Mouse (Mus musculus) MEL (cell line): ENCODE results near the gene Rpl41. TPM values are rescaled to one million over a fixed set of nuclear protein-coding genes. Genes with fewer than 3 reads are reported as not detected.

Experiments
- DNase-seq: peaks from one replicate; pipeline ENCODE4 v3.0.0; 2011; ENCODE audit warnings: low read depth, low spot score
- H3K27ac ChIP-seq: 2 replicates; pipeline ENCODE4 v1.5.1; 2012; ENCODE audit warnings: low read depth, mild to moderate bottlenecking, control low read depth, low read length, moderate library complexity; ENCODE audit not compliant: control insufficient read depth
- H3K27me3 ChIP-seq, 2 experiments: fragments of 150-350 bp in 1 of 2; sonication (generic) in 1 of 2; 2 replicates each; pipeline ENCODE4 v1.6.1; 2012; ENCODE audit warnings: low read length in 2 of 2, mild to moderate bottlenecking in 2 of 2, improper control_type of control experiment in 1 of 2, moderate library complexity in 1 of 2; ENCODE audit not compliant: insufficient read depth in 2 of 2, control insufficient read depth in 1 of 2
- H3K36me3 ChIP-seq, 2 experiments: 2 replicates each; pipeline ENCODE4 v1.6.1; 2012 to 2014; ENCODE audit warnings: low read length in 2 of 2, improper control_type of control experiment in 1 of 2, inconsistent platforms in 1 of 2, mild to moderate bottlenecking in 1 of 2; ENCODE audit not compliant: insufficient read depth in 2 of 2, control insufficient read depth in 1 of 2
- H3K4me1 ChIP-seq, 2 experiments: fragments of 150-350 bp in 1 of 2; sonication (generic) in 1 of 2; 2 replicates each; pipeline ENCODE4 v1.6.1; 2012; ENCODE audit warnings: low read length in 2 of 2, improper control_type of control experiment in 1 of 2, mild to moderate bottlenecking in 1 of 2; ENCODE audit not compliant: insufficient read depth in 2 of 2, control insufficient read depth in 1 of 2
- H3K4me3 ChIP-seq, 2 experiments: fragments of 150-350 bp in 1 of 2; sonication (generic) in 1 of 2; 2 replicates each; pipeline ENCODE4 v1.5.1; 2012; ENCODE audit warnings: low read depth in 2 of 2, low read length in 2 of 2, mild to moderate bottlenecking in 2 of 2, moderate library complexity in 2 of 2, control low read depth in 1 of 2, improper control_type of control experiment in 1 of 2; ENCODE audit not compliant: control insufficient read depth in 1 of 2, insufficient read depth in 1 of 2
- H3K79me2 ChIP-seq: 2 replicates; pipeline ENCODE4 v1.6.1; 2012; ENCODE audit warnings: mild to moderate bottlenecking, low read length, moderate library complexity; ENCODE audit not compliant: control insufficient read depth, poor library complexity, insufficient read depth
- H3K9ac ChIP-seq: 2 replicates; pipeline ENCODE4 v1.6.1; 2012; ENCODE audit warnings: low read depth, mild to moderate bottlenecking, control low read depth, low read length, moderate library complexity; ENCODE audit not compliant: control insufficient read depth, poor library complexity, severe bottlenecking
- H3K9me3 ChIP-seq: fragments of 150-350 bp; sonication (generic); replicated peaks from 2 replicates; pipeline ENCODE4 v1.6.1; 2012; ENCODE audit warnings: mild to moderate bottlenecking, low read length, improper control_type of control experiment, moderate library complexity; ENCODE audit not compliant: insufficient read depth
- BHLHE40 ChIP-seq: IDR thresholded peaks from 2 replicates; pipeline ENCODE4 v1.6.1; 2012; ENCODE audit warnings: low read depth, mild to moderate bottlenecking, inconsistent platforms, low read length, improper control_type of control experiment, borderline replicate concordance
- CHD1 ChIP-seq: IDR thresholded peaks from 2 replicates; pipeline ENCODE4 v1.6.1; 2012; ENCODE audit warnings: low read depth, mild to moderate bottlenecking, inconsistent platforms, low read length, improper control_type of control experiment
- ELF1 ChIP-seq: IDR thresholded peaks from 2 replicates; pipeline ENCODE4 v1.6.1; 2014; ENCODE audit warnings: low read depth, mild to moderate bottlenecking, inconsistent platforms, low read length, improper control_type of control experiment, moderate library complexity
- ETS1 ChIP-seq: IDR thresholded peaks from 2 replicates; pipeline ENCODE4 v1.6.1; 2012; ENCODE audit warnings: low read depth, mild to moderate bottlenecking, inconsistent platforms, low read length, improper control_type of control experiment, moderate library complexity
- GABPA ChIP-seq: IDR thresholded peaks from 2 replicates; pipeline ENCODE4 v1.6.1; 2012; ENCODE audit warnings: low read depth, mild to moderate bottlenecking, inconsistent platforms, low read length, improper control_type of control experiment, moderate library complexity
- HCFC1 ChIP-seq: IDR thresholded peaks from 2 replicates; pipeline ENCODE4 v1.6.1; 2012; ENCODE audit warnings: low read depth, mild to moderate bottlenecking, inconsistent platforms, low read length, improper control_type of control experiment, moderate library complexity
- KAT2A ChIP-seq: conservative IDR thresholded peaks from 2 replicates; pipeline ENCODE4 v1.6.1; 2012; ENCODE audit warnings: low read depth, low read length, improper control_type of control experiment, inconsistent platforms
- MAX ChIP-seq: IDR thresholded peaks from 2 replicates; pipeline ENCODE4 v1.6.1; 2011; ENCODE audit warnings: low read length, improper control_type of control experiment
- MEF2A ChIP-seq: IDR thresholded peaks from 2 replicates; pipeline ENCODE4 v1.6.1; 2014; ENCODE audit warnings: low read depth, mild to moderate bottlenecking, inconsistent platforms, low read length, improper control_type of control experiment; ENCODE audit not compliant: poor library complexity, insufficient replicate concordance, severe bottlenecking; ENCODE audit errors: extremely low read depth
- POLR2A ChIP-seq, 2 experiments: IDR thresholded peaks; 2 replicates each; pipeline ENCODE4 v1.6.1; 2011 to 2012; ENCODE audit warnings: low read length in 2 of 2, mild to moderate bottlenecking in 2 of 2, control low read depth in 1 of 2, improper control_type of control experiment in 1 of 2, low read depth in 1 of 2, moderate library complexity in 1 of 2; ENCODE audit not compliant: control insufficient read depth in 1 of 2, insufficient read depth in 1 of 2, poor library complexity in 1 of 2
- POLR2AphosphoS2 ChIP-seq: IDR thresholded peaks from 2 replicates; pipeline ENCODE4 v1.6.1; 2011; ENCODE audit warnings: low read length, improper control_type of control experiment
- POLR2AphosphoS5 ChIP-seq: IDR thresholded peaks from 2 replicates; pipeline ENCODE4 v1.6.1; 2012; ENCODE audit warnings: low read depth, borderline replicate concordance, mild to moderate bottlenecking, inconsistent platforms, low read length, moderate library complexity, mixed read lengths
- RCOR1 ChIP-seq: IDR thresholded peaks from 2 replicates; pipeline ENCODE4 v1.6.1; 2012; ENCODE audit warnings: low read depth, mild to moderate bottlenecking, inconsistent platforms, low read length, improper control_type of control experiment
- SIN3A ChIP-seq: IDR thresholded peaks from 2 replicates; pipeline ENCODE4 v1.6.1; 2012; ENCODE audit warnings: low read length, improper control_type of control experiment, inconsistent platforms
- SMC3 ChIP-seq: IDR thresholded peaks from 2 replicates; pipeline ENCODE4 v1.6.1; 2011; ENCODE audit warnings: low read depth, low read length, improper control_type of control experiment
- TAL1 ChIP-seq: IDR thresholded peaks from 2 replicates; pipeline ENCODE4 v1.6.1; 2012; ENCODE audit warnings: mild to moderate bottlenecking, inconsistent platforms, low read length, moderate library complexity, mixed read lengths
- TBP ChIP-seq: IDR thresholded peaks from 2 replicates; pipeline ENCODE4 v1.8.0; 2011; ENCODE audit warnings: low read depth, low read length, improper control_type of control experiment
- TCF12 ChIP-seq: IDR thresholded peaks from 2 replicates; pipeline ENCODE4 v1.6.1; 2014; ENCODE audit warnings: low read depth, mild to moderate bottlenecking, inconsistent platforms, low read length, improper control_type of control experiment, moderate library complexity
- USF2 ChIP-seq, 2 experiments: IDR thresholded peaks; 2 replicates each; pipeline ENCODE4 v1.6.1; 2011 to 2012; ENCODE audit warnings: improper control_type of control experiment in 2 of 2, low read length in 2 of 2, borderline replicate concordance in 1 of 2, inconsistent platforms in 1 of 2, low read depth in 1 of 2, mild to moderate bottlenecking in 1 of 2; ENCODE audit not compliant: insufficient read depth in 1 of 2
- ZNF384 ChIP-seq: IDR thresholded peaks from 2 replicates; pipeline ENCODE4 v1.6.1; 2012; ENCODE audit warnings: low read depth, mild to moderate bottlenecking, inconsistent platforms, low read length, improper control_type of control experiment
- polyA plus RNA-seq, 2 experiments: library from polyadenylated mRNA; stranded (reverse) in 1 of 2; unstranded in 1 of 2; fragments of >175 nt in 1 of 2; fragments of >200 nt in 1 of 2; gene quantifications; 2 replicates each; pipeline versions ENCODE4 v1.2.1 to v1.2.4; 2012; ENCODE audit warnings: low replicate concordance in 2 of 2, low read depth in 1 of 2; ENCODE audit not compliant: insufficient read length in 2 of 2, insufficient read depth in 1 of 2, missing spikeins in 1 of 2
- total RNA-seq: library from RNA; depleted of rRNA; stranded (reverse); fragments of 300-350 nt; gene quantifications from 2 replicates; pipeline ENCODE4 v1.2.3, GENCODE M21; 2012

Rpl41 gene
- total and polyA plus RNA-seq, 3 experiments: 274 to 10,905 (median 6,931) TPM

DNA sequence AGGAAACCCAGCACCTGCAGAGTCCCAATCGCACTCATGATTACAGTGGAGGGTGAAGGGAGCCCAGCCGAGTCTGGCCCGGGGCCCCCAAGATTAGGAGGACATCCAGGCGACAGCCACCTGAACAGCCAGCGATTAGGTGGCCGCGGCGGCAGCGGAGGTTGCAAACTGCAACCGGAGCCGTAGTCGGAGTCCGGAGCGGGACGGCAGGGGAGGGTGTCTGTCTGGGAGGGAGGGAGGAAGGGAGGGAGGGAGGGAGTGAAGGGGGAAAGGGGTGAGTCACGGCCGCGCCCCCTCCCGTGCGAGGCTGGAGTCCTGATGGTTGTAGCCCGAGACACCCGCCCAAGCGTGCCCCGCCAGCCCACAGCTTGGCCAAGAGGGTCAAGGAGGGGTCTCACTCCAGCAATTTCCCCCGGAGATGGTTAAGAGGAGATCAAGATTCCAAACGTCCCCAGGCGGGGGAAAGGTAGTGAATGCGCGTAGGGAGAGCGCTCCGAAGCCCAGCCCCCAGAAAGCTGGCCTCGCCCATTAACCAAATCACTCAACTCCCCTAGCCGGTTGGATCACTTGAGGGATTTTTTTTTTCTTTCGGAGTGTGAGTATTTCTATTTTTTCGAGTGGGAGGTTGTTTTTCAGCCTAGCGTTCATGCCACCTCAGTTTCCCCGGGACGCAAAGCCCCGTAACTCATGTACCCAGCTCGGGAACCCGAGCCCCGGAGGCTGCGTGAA lies 40.5 kb upstream of the Rpl41 start, which contains the start of gene Erbb3:
Erbb3 (minus strand) TSS at position 189 of the 729 bp plus-strand sequence.
- H3K9ac ChIP-seq: peak within 1 kb of the TSS; percentile 54
- H3K79me2 ChIP-seq: no peaks in the 10 kb centered on the region
- H3K4me3 ChIP-seq: peak within 1 kb of the TSS; percentile 67 to 97
- no peak within 1 kb of the TSS for H3K27ac ChIP-seq
- DNase-seq: peak; percentile 68
- no peaks in the 10 kb centered on the region for H3K9me3 ChIP-seq
- TF ChIP-seq HCFC1 (peak; percentile 3; the same call in 1 of the 2 replicates), ZNF384 (peak; percentile 54; the same call in 1 of the 2 replicates), MEF2A (no peak), USF2 (IDR thresholded peaks at IDR 0.05; ENCODE audit: borderline replicate concordance in 1 of 2, insufficient read depth in 1 of 2, low read depth in 1 of 2, low read length in 2 of 2) (no peak), SMC3 (no peak), TBP (no peak)
- H3K4me1 ChIP-seq: peaks cover 12 to 23% of the 10 kb centered on the region in 2 experiments
- peaks cover 0 to 18% of the 10 kb centered on the region in 2 experiments; a peak in 2 of 4 replicates for H3K36me3 ChIP-seq
- peaks cover 2% of the 10 kb centered on the region in 2 experiments for H3K27me3 ChIP-seq

GRCm38 (mm10) chr10:128588775-128589463 lies 39.8 kb upstream of the Rpl41 start:
- Histone ChIP-seq H3K79me2 (no peaks in the 10 kb centered on the region), H3K9me3 (no peaks in the 10 kb centered on the region), H3K9ac (peak overlapping the region; percentile 38; the same call in 1 of the 2 replicates), H3K4me1 (peaks cover 12 to 23% of the 10 kb centered on the region in 2 experiments), H3K27ac (no peak overlapping the region), H3K36me3 (peaks cover 0 to 18% of the 10 kb centered on the region in 2 experiments; a peak in 2 of 4 replicates), H3K4me3 (peak overlapping the region; percentile 67 to 97), H3K27me3 (peaks cover 2 to 6% of the 10 kb centered on the region in 2 experiments)
- no peak for DNase-seq
- no peak for TF ChIP-seq ZNF384
- no peak for TF ChIP-seq POLR2AphosphoS5
- TF ChIP-seq HCFC1: no peak
- TF ChIP-seq BHLHE40: no peak
- no peak for TF ChIP-seq ELF1
- no peak for TF ChIP-seq GABPA
- no peak for TF ChIP-seq KAT2A
- no peak for TF ChIP-seq POLR2AphosphoS2
- TF ChIP-seq SIN3A: no peak
- TF ChIP-seq CHD1: no peak
- TF ChIP-seq MAX: no peak
- TF ChIP-seq MEF2A: no peak
- no peak for TF ChIP-seq TAL1
- TF ChIP-seq POLR2A (IDR thresholded peaks at IDR 0.05; ENCODE audit: control insufficient read depth in 1 of 2, insufficient read depth in 1 of 2, low read depth in 1 of 2, low read length in 2 of 2, poor library complexity in 1 of 2): no peak
- no peak for TF ChIP-seq ETS1
- TF ChIP-seq RCOR1: no peak
- no peak for TF ChIP-seq TCF12
